Mouse (Mus musculus): Measurements from ENCODE around the gene Hmga1.

DNA sequence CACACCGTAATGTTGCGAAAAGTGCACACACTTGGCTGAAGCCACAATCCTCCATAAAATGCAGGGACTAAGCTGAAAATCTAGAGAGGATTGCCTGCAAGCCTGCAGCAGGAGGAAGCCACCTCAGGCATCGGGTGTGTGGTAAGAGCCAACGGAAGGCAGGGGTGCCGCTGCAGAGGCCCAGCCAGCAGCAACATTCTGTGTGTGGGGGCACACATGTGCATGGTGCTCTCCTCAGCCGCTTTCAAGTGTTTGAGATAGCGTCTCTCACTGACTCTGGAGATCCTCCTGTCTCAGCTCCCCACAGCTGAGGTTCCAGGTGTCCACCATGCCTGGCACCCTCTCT lies 36.2 kb downstream of the Hmga1 start:
- TF ChIP-seq CTCF (IDR thresholded peaks at IDR 0.05; ENCODE audit: low read depth, low read length) (no peak), POLR2A (IDR thresholded peaks at IDR 0.05; ENCODE audit: extremely low read depth, insufficient read depth, low read length) (no peak)
